Mouse (Mus musculus) embryo, embryonic 11.5 days (tissue): ENCODE data around the gene Rrp12.
"Not testable (repeated sequence)": the region's sequence is repeated elsewhere in the genome, so short reads cannot be mapped to it uniquely, and the experiment has no call there.

Source experiments
- DNase-seq: peaks from one replicate; pipeline ENCODE4 v3.0.0-alpha.2; 2012; ENCODE audit warnings: low read depth, low spot score

Gene Rrp12

DNA sequence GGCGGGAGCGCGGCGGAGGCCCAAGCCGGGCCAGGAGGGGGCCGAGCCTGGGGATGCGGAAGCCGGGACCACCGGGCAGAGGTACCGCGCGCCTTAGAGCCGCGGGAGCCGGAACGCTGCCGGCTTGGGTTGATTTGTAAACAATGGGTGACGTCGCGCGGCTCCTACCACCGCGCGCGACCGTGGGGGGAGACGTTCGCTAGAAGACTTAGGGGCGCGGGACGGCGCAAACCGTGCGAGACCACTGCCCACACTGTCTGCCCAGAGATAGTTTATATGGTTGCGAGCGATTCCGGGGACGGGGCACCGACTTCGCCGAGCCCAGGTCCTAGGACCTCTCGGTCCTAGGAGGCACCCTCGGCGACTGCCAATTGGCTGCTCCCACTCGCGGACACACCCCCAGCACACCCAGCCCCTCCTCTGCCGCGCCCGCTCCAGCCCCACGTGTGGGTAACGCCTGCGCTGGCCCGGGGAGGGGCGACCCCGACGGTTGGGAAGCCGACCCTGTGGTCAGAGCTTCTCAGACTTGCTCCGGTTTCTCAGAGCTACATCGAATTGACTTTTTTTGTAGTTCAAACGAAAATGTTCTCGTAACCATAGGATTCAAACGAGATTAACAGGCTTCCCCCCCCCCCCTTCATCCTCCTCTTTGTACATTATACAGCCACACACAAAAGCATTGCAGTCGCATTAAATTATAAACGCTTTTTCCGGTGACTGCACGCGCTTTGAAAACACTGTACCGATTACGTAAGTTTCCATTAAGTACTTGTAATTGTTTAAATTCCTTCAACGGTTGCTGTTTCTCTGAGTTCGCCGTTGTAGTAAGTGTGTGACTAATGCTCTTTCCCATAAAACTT lies 47.8 kb downstream of the Rrp12 start, which contains the start of gene Frat2:
TSS of gene Frat2 (minus strand) at position 141 of the 860 bp plus-strand sequence.
- DNase-seq, result peak; percentile 86

- not testable (repeated sequence) for DNase-seq
Measured at GRCm38 (mm10) chr19:41847614-41847991, 48.4 kb downstream of the Rrp12 start.

DNA sequence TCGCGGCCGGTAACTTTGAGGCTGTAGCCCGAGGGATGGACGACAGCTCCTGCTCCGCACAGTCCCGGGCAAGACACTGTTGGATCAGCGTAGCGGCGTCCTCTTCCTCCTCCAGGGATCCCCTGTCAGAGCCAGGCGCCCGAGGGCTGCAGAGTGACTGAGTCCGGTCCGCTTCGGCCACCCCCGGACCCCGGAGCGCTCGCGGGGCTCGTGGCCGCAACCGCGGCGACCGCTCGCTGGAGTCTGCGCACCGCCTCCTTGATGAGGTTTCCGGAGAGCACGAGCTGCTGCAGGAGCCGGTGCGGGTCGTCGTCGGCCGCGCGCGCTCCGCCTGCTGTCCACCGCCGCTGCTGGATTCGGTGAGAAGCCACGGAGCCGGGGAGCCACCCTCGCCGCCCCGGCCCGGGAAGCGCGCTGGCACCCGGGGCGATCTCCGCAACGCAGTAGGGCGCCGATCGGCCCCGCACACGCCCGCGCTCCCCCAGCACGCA lies 48.8 kb downstream of the Rrp12 start:
- DNase-seq, result no peak

GRCm38 (mm10) chr19:41846366-41847090 lies 49.4 kb downstream of the Rrp12 start:
- no peak for DNase-seq

DNA sequence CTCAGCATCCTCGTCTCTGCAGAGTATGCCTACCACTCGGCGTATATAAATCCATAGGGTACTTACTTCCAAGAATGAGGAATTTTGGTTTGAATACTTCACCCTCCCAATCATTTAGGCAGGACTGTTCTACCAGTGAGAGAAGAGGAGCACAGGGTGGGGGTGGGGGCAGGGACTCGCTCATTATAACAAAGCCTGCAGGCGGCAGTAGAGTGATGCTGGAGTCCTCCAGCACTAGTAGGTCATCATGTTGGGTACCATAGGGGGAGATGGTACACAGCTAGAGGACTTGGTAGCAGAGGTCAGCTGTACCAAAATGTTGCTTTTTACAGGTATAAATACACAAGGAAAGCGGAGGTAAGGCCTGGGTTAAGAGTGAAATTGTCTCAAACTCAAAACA lies 51.6 kb downstream of the Rrp12 start:
- no peak for DNase-seq

DNA sequence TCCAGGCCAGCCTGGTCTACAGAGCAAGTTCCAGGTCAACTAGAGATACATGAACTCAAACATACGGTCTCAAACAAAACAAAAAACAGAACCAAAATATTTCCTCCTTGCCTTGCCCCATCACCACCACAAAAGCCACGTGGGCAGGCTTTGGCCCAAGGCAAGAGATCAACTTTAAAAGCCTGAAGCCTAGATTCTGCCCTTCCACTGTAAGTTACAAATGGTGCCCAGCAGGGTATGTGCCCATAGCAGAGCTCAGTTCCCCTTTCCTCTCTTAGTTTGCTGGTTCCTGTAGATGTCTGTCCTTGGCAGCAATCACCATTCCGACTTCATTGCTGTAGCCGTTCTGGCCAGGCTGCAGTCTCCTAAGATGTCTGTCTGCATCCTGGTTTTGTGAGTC lies 53.3 kb downstream of the Rrp12 start:
- no peak for DNase-seq

DNA sequence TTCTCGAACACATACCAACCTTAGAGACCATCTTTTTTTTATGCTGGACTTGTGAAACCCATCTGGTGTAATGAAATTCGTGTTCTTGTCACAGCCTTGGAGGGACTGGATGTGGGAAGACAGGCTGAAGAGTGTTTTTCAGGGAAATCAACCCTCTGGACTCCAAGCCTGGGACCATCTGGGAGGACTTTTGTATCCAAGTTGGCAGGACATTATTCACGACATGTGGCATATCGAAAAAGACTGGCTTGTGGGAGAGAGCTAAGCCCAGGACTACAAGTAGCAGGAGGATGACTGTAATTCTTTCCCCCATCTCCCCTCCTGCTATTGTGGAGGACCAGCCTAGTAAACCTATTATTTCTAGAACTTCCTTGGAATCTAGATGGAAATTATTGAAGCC lies 53.8 kb downstream of the Rrp12 start:
- DNase-seq, result no peak

GRCm38 (mm10) chr19:41841105-41841750 lies 54.7 kb downstream of the Rrp12 start:
- DNase-seq, result no peak

DNA sequence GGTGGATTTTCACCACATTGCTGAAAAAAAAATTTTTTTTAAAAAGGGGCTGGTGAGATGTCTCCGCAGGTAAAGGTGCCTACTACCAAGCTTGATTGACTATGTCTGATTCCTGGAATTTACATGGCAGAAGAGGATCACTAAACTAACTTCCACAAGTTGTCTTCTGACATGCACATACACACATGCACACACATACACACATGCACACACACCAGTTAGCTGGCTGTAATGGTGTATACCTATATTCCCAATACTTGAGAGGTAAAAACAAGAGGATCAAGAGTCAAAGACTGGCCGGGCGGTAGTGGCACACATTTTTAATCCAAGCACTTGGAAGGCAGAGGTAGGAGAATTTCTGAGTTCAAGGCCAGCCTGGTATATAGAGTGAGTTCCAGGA lies 56.3 kb downstream of the Rrp12 start:
- no peak for DNase-seq

GRCm38 (mm10) chr19:41838808-41839207 lies 57.2 kb downstream of the Rrp12 start:
- no peak for DNase-seq

GRCm38 (mm10) chr19:41837917-41838261 lies 58.1 kb downstream of the Rrp12 start:
- no peak for DNase-seq

DNA sequence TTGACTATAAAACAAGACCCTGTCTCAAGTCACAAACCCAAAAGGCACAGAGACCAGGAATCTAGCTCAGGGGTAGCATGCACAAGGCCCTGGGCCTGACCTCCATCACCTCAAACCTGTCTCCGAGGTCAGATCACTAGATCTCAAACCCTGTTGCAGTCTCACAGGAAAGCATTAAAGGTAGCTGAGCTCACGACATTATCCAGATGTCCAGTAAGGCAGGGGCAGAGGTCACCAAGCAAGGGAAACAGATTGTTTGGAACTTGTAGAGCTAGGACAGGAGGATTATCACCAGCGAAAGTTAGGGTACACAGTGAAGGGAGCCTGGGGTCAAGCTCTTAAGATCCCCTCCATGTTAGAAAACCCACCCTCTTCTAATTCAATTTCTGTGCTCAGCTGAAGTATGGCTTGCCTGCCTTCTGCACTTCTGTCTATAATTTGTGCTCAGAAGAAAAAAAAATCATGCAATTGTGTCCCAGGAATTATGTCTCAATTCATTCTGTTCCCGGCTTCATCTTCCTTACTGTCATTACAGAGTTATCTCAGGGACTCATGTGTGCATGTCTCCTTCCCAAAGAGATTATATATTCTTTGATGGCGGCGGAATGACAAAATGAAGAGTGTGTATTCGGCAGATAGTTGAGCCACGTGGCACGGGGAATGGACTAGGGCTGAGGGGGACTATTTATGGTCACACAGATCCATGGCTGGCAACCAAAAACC lies 58.6 kb downstream of the Rrp12 start:
- no peak for DNase-seq

DNA sequence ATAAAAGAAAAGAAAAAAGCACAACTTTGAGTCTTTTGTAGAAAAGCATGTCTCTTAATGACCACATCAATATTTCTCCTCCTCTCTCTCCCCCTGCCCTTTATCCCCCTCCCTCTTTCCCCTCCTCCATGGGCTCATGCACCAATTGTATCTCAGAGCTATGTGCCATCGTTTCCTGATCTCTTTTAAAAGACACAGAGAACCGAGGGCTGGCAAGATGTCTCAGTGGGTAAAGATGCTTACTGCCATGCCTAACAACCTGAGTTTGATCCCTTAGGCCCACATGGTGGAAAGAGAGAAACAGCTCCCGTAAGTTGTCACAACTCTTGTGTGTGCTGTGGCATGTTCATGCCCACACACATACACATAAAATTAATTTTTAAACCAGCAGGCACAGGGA lies 59.3 kb downstream of the Rrp12 start:
- no peak for DNase-seq

DNA sequence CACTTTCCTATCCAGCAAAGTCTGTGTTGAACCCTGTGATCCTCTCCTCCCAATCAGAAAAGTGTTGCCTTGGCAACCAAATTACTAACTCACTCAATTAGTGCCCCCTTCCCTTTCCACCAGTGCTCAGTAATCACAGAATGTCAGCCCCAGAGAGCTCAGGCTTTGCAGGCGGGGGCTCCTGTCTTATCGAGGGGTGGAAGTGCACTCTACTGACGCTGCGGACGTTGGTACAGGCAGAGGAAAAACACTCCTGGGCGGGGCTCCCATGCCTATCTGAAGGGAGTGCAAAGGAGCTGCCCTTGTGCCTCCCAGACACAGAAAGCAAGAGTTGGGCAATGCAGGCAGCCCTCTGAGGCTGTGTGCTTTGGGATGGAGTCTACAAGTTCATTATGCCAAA lies 60.2 kb downstream of the Rrp12 start:
- DNase-seq, result no peak

GRCm38 (mm10) chr19:41835407-41835806 lies 60.6 kb downstream of the Rrp12 start:
- no peak for DNase-seq

DNA sequence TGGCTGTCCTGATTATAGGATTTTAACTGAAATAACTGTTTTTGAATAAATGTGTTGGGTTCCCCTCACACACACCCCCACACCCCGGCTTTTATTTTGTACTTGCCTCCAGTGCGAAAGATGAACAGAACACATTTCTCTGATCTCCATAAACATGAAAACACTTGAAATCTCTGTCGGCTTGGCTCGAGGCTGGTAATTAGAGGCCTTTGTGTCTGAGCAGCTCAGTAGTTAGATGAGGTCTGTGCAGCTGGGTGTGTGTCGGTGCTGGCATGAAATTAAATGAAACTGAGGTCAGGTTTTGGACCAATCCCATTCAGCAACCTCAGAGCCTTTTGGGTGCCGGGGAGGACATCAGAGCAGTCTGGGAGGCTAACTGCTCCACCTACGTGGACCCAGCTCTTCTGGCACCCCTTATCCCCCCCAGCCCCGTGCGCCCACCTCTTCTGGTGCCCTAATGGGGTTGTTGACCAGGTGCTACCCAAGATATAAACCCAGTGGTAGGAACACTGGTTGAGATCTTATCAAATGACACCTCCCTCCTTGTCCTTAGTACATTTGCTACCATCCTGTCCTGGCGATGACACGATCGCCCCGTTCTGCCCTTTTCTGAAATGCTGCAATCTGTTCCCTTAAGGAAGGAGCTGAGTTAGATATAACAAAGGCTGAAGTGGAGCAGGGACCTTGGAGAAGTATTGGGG lies 63.3 kb downstream of the Rrp12 start:
- DNase-seq, result no peak

DNA sequence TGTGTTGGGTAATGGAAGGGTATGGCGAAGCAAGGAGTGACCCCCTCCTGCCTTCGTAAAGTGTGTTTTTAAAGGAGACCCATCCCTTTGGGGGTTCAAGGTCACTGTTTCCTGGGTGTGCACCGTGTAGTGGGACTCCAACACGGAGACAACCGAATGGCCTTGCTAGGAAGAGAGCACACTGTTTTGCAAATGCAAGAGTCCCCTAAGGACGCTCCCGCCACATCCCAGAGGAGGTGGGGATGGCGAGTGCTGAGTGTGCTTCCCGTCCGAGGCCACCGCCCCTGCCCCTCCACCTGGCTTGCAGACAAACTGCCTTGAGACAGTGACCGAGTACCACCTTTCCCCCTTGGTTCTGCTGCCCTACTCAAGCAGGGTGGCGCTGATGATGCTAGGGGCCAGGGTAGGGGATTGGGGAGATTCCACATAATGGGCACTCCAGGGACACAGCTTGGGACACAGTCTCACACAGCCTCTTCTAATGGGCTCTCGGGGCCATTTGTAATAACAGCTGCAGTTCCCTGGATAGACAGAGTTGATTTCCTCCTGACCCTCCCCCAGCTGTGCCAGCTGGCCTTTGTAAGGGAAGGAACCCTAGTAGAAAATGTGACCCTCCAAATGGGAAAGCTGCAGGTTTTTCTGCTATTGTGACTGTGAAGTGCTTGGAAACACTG lies 64.1 kb downstream of the Rrp12 start:
- no peak for DNase-seq

DNA sequence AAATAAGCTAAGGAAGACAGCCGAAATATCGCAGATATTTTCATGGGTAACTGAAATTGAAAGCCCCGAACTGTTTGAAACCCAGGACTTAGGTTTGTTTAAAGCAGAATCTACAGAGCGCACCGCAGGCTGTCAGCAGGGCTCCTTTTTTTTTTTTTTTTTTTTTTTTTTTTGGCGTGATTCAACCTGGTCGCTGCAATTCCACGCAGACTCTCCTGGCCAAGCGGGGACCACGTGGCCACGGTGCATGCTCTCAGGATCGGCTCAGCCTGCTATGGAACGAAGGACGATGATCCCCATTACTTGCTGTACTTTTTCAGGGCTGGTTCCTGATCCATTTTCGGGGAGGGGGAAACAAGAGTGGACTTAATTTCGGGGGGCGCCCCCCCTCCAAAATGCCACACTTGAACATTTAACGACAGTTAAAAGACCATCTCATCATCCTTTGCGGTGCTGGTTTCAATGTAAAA lies 64.8 kb downstream of the Rrp12 start:
- no peak for DNase-seq

- no peak for DNase-seq
Measured at GRCm38 (mm10) chr19:41830106-41831031, 65.6 kb downstream of the Rrp12 start.
